Mouse (Mus musculus): ENCODE measurements around the gene Olfr136.

The Olfr136 gene

GRCm38 (mm10) chr17:38329531-38329930, at the start of gene Olfr136:
Olfr136 (plus strand) TSS chr17:38329831.
- no peak for DNase-seq (ENCODE audit: low spot score)

DNA sequence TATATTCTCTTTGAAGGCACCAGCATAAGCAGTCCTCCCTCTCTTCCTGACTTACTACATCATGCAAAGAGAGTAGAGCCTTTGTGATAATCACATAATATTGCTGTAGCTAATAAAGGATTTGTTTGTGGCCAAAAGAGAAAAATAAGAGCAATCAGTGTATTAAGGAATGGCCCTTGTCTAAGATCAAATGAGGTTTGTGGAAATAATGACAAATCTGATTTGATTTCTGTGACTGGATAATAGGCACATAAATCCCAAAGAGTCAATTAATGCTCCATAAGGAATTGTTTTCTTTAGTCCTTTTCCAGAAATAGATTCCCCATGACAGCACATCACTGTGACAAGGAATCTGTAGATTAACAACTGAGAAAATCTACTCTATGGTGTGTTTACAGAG, 22.2 kb upstream of the Olfr136 start, which contains the start of gene Olfr137:
Olfr137 (minus strand) TSS at position 101 of the 400 bp plus-strand sequence.
- no peak for DNase-seq (ENCODE audit: low spot score)
